Mouse (Mus musculus) embryonic facial prominence, embryonic 14.5 days (tissue): ENCODE data around the gene Higd1a. TPM values are rescaled to one million over a fixed set of nuclear protein-coding genes. Genes with fewer than 3 reads are reported as not detected.

Experiments used
- ATAC-seq: fragments of 200-750 bp; cut with Nextera tagmentation; 2 replicates; pipeline ENCODE4 v1.8.0; 2017; ENCODE audit warnings: low read depth, moderate number of reproducible peaks, moderate TSS enrichment
- DNase-seq: peaks from one replicate; pipeline ENCODE4 v3.0.0-alpha.2; 2015; ENCODE audit warnings: low spot score
- H3K27ac ChIP-seq: fragments of 300-500 bp; sonication (generic); replicated peaks from 2 replicates; pipeline ENCODE4 v1.5.1; 2014; ENCODE audit warnings: low read depth, mild to moderate bottlenecking, low read length, moderate library complexity
- H3K27me3 ChIP-seq: fragments of 300-500 bp; sonication (generic); replicated peaks from 2 replicates; pipeline ENCODE4 v1.6.1; 2014; ENCODE audit warnings: low read length; ENCODE audit not compliant: control insufficient read depth, insufficient read depth
- H3K36me3 ChIP-seq: fragments of 300-500 bp; sonication (generic); 2 replicates; pipeline ENCODE4 v1.6.1; 2014; ENCODE audit warnings: low read length, mixed read lengths; ENCODE audit not compliant: control insufficient read depth, insufficient read depth
- H3K4me1 ChIP-seq: fragments of 300-500 bp; sonication (generic); 2 replicates; pipeline ENCODE4 v1.6.1; 2014; ENCODE audit warnings: antibody characterized with exemption, low read length; ENCODE audit not compliant: control insufficient read depth, insufficient read depth
- H3K4me2 ChIP-seq: fragments of 300-500 bp; sonication (generic); 2 replicates; pipeline ENCODE4 v1.6.1; 2014; ENCODE audit warnings: low read depth, mild to moderate bottlenecking, low read length, moderate library complexity, mixed read lengths
- H3K4me3 ChIP-seq: fragments of 300-500 bp; sonication (generic); 2 replicates; pipeline ENCODE4 v1.5.1; 2014; ENCODE audit warnings: low read depth, mild to moderate bottlenecking, low read length
- H3K9ac ChIP-seq: fragments of 300-500 bp; sonication (generic); 2 replicates; pipeline ENCODE4 v1.6.1; 2014; ENCODE audit warnings: low read depth, mild to moderate bottlenecking, low read length, moderate library complexity, mixed read lengths
- H3K9me3 ChIP-seq: fragments of 300-500 bp; sonication (generic); 2 replicates; pipeline ENCODE4 v1.6.1; 2016; ENCODE audit warnings: low read length; ENCODE audit not compliant: control insufficient read depth
- WGBS: fragments of 180-500 bp; shearing (Covaris S2); extraction: QIAGEN DNeasy Blood & Tissue Kit; methylation state at CpG from one replicate; pipeline ENCODE4 v1.1.7; 2014; 5-methylcytosine and 5-hydroxymethylcytosine counted together
- polyA plus RNA-seq: library from polyadenylated mRNA; unstranded; fragments of >200 nt; fragmentation: Nextera tagmentation; extraction: Ambion mirVana; gene quantifications from 2 replicates; pipeline ENCODE4 v1.2.1, GENCODE M21; 2014

The Higd1a gene
- polyA plus RNA-seq, 1 experiment from 2014 or later = 192 TPM

GRCm38 (mm10) chr9:121808511-121808910, 49.7 kb downstream of the Higd1a start:
- 51% methylated on average over 3 of the region's 3 CpGs for WGBS
- no peaks in the 10 kb centered on the region for H3K36me3 ChIP-seq
- DNase-seq (no peak), ATAC-seq (0 out of 2 replicates have a peak, but pooled peaks have one; percentile 22)
- H3K9me3 ChIP-seq = no peaks in the 10 kb centered on the region
- H3K4me2 ChIP-seq = no peak overlapping the region
- H3K4me1 ChIP-seq = peaks cover 8% of the 10 kb centered on the region; the same call in 1 of the 2 replicates
- no peaks in the 10 kb centered on the region for H3K27me3 ChIP-seq
- H3K4me3 ChIP-seq = no peak overlapping the region
- no peak overlapping the region for H3K9ac ChIP-seq
- no peak overlapping the region; the same call in 1 of the 2 replicates for H3K27ac ChIP-seq

GRCm38 (mm10) chr9:121807947-121808346, 50.2 kb downstream of the Higd1a start:
- H3K27ac ChIP-seq = no peak overlapping the region
- no peaks in the 10 kb centered on the region for H3K36me3 ChIP-seq
- ATAC-seq = no peak
- no peaks in the 10 kb centered on the region for H3K9me3 ChIP-seq
- H3K27me3 ChIP-seq = no peaks in the 10 kb centered on the region
- no peak overlapping the region for H3K4me3 ChIP-seq
- peaks cover 8% of the 10 kb centered on the region; the same call in 1 of the 2 replicates for H3K4me1 ChIP-seq
- 56% methylated on average over 7 of the region's 7 CpGs for WGBS
- H3K9ac ChIP-seq = no peak overlapping the region
- DNase-seq = no peak
- H3K4me2 ChIP-seq = no peak overlapping the region

- H3K4me1 ChIP-seq = peaks cover 8% of the 10 kb centered on the region; the same call in 1 of the 2 replicates
- H3K4me2 ChIP-seq = no peak overlapping the region
- 32% methylated on average over 1 of the region's 1 CpGs for WGBS
- DNase-seq (no peak), ATAC-seq (no peak)
- no peak overlapping the region for H3K27ac ChIP-seq
- H3K9ac ChIP-seq = no peak overlapping the region
- no peaks in the 10 kb centered on the region for H3K9me3 ChIP-seq
- no peaks in the 10 kb centered on the region for H3K36me3 ChIP-seq
- no peak overlapping the region for H3K4me3 ChIP-seq
- no peaks in the 10 kb centered on the region for H3K27me3 ChIP-seq
These were observed 50.6 kb downstream of the Higd1a start for GRCm38 (mm10) chr9:121807546-121807945.

- no peak overlapping the region for H3K4me2 ChIP-seq
- 55% methylated on average over 7 of the region's 7 CpGs for WGBS
- no peaks in the 10 kb centered on the region for H3K36me3 ChIP-seq
- no peak overlapping the region for H3K9ac ChIP-seq
- DNase-seq (no peak), ATAC-seq (no peak)
- no peaks in the 10 kb centered on the region for H3K4me1 ChIP-seq
- no peaks in the 10 kb centered on the region for H3K27me3 ChIP-seq
- no peak overlapping the region for H3K27ac ChIP-seq
- no peak overlapping the region for H3K4me3 ChIP-seq
- H3K9me3 ChIP-seq = no peaks in the 10 kb centered on the region
These were observed 55.4 kb downstream of the Higd1a start for GRCm38 (mm10) chr9:121802747-121803146.

- DNase-seq (no peak), ATAC-seq (peak; percentile 16; the same call in 1 of the 2 replicates)
- H3K4me1 ChIP-seq = no peaks in the 10 kb centered on the region
- no peak overlapping the region for H3K27ac ChIP-seq
- WGBS = 54% methylated on average over 3 of the region's 6 CpGs
- H3K9ac ChIP-seq = 0 out of 2 replicates have a peak overlapping the region, but pooled peaks have one; percentile 25
- H3K36me3 ChIP-seq = no peaks in the 10 kb centered on the region
- H3K27me3 ChIP-seq = no peaks in the 10 kb centered on the region
- H3K9me3 ChIP-seq = no peaks in the 10 kb centered on the region
- no peak overlapping the region for H3K4me3 ChIP-seq
- H3K4me2 ChIP-seq = no peak overlapping the region
These were observed 59.2 kb downstream of the Higd1a start for GRCm38 (mm10) chr9:121798887-121799520.

Other genes with a start within 250 kb of the Higd1a start
- 0.84 and 1.7 TPM in 2 replicates for gene Lyzl4, start 216.3 kb downstream of the Higd1a start, polyA plus RNA-seq
- gene Vipr1, start 215.6 kb downstream of the Higd1a start, polyA plus RNA-seq = 0.26 and 0.64 TPM in 2 replicates
- gene Sec22c, start 152.9 kb downstream of the Higd1a start, polyA plus RNA-seq = 10.9 and 12.4 TPM in 2 replicates
- gene Ss18l2, start 148.0 kb downstream of the Higd1a start, polyA plus RNA-seq = 149 and 159 TPM in 2 replicates
- gene Nktr, start 139.2 kb downstream of the Higd1a start, polyA plus RNA-seq = 61.7 and 66.7 TPM in 2 replicates
- gene Zfp651, start 99.0 kb downstream of the Higd1a start, polyA plus RNA-seq = 20.1 and 20.6 TPM in 2 replicates
- 35.7 and 41.1 TPM in 2 replicates for gene Klhl40, start 80.8 kb downstream of the Higd1a start, polyA plus RNA-seq
- gene Hhatl, start 65.9 kb downstream of the Higd1a start, polyA plus RNA-seq = 3.7 and 5.1 TPM in 2 replicates
- 1.7 and 2.0 TPM in 2 replicates for gene Ccdc13, start 18.9 kb downstream of the Higd1a start, polyA plus RNA-seq
- 0.28 and 0.89 TPM in 2 replicates for gene Ackr2, start 40.0 kb upstream of the Higd1a start, polyA plus RNA-seq
- 0.11 TPM in 1 of 2 replicates, not detected in the other for gene Cyp8b1, start 57.9 kb upstream of the Higd1a start, polyA plus RNA-seq
- gene Fam198a, start 92.6 kb upstream of the Higd1a start, polyA plus RNA-seq = 4.9 and 7.0 TPM in 2 replicates
- gene Pomgnt2, start 138.7 kb upstream of the Higd1a start, polyA plus RNA-seq = 15.8 and 17.6 TPM in 2 replicates